Mouse (Mus musculus): ENCODE data around the gene Gm17304.

DNA sequence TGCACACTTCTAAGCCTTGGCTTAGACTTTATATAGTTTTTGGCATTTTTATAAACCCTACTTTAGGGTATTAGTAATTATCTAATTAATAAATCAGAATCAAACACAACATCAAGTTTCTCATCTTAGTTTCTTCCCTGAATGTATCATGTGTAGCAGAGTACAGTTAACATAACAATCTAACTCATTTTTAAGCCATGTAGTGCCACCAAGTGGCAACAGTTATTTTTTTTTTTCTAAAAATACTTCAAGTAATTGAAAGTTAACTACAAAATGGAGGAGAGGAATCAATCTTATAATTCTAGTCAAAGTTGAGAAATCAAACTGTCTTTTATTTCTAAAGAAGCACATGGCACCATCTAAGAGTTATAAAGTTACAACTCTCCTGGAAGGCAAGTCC, 40.5 kb downstream of the Gm17304 start:
- no peak for TF ChIP-seq GATA1 (IDR thresholded peaks at IDR 0.05; ENCODE audit: borderline replicate concordance, low read length)
- TF ChIP-seq FLI1 (IDR thresholded peaks at IDR 0.05; ENCODE audit: low read length): no peak

All from megakaryocyte, embryonic 14.5 days (primary cell).